Mouse (Mus musculus) spleen, postnatal 10 days (tissue): Measurements from ENCODE around the gene Mmachc.
A peak's percentile ranks its signal among the peaks of the same experiment; 100 is the strongest.
"Not testable (repeated sequence)": the region's sequence is repeated elsewhere in the genome, so short reads cannot be mapped to it uniquely, and the experiment has no call there.

ENCODE experiments used
- DNase-seq, 2 experiments: peaks; one replicate each; pipeline ENCODE4 v3.0.0; 2021 to 2022; ENCODE audit warnings: low spot score in 2 of 2

The Mmachc gene

DNA sequence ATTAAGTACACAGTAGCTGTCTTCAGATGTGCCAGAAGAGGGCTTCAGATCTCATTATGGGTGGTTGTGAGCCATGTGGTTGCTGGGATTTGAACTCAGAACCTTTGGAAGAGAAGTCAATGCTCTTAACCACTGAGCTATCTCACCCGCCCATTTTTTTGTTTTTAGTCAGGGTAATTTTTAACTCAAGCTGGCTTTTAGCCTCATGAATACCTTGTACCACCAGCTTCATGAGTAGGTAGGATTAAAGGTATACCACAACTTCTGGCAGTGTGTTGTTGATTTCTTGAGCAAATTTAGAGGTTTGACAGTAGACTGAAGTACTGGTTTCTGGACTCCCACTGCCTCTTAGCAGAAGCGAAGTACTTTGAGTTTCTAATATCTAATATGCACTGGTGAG, 16.1 kb downstream of the Mmachc start:
- DNase-seq: no peak

DNA sequence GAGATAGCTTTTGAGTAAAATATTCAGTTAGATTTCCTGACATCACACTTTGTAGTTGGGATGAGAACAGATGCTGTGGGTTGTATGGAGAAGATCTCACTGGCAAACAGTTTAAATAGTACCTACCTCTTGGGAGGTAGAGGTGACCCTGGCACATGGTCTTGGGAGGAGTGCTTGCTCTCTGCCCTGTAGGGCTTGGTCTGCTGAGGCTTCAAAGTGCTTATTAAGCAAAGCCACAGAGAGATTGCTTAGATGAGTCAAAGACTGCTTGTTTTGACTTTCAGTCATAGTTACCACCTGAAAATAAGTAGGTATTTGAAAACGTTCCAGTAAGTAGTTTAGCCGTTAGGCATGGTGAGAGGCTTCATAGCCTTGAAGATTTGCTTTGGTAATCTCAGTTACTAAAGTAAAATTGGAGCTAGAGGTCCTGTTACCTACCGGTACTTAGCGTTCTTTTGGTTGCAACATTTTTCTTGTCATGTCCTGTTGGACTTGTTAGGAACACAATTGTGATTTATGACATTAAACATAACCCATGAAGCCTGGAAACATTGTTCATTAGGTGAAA, 18.8 kb downstream of the Mmachc start:
- DNase-seq: no peak

DNA sequence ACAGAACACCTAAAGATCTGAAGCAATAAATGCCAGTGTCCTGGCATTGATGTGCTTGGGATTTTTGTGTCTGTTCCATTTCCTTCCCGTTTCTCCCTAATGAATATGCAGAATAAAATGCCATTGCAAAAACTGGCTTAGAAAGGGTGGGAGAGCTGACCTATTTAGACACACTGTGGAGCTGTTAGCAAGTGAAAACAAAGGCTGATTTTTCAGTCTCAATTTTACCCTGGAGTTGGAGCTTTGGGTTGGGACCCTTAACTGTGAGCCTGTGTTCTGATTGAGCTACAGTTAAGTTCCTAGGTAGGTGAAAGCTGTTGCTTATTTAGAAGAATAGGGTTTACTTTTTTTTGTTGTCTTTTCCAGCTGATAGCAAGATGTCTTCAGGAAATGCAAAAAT, 21.2 kb downstream of the Mmachc start:
- no peak for DNase-seq

DNA sequence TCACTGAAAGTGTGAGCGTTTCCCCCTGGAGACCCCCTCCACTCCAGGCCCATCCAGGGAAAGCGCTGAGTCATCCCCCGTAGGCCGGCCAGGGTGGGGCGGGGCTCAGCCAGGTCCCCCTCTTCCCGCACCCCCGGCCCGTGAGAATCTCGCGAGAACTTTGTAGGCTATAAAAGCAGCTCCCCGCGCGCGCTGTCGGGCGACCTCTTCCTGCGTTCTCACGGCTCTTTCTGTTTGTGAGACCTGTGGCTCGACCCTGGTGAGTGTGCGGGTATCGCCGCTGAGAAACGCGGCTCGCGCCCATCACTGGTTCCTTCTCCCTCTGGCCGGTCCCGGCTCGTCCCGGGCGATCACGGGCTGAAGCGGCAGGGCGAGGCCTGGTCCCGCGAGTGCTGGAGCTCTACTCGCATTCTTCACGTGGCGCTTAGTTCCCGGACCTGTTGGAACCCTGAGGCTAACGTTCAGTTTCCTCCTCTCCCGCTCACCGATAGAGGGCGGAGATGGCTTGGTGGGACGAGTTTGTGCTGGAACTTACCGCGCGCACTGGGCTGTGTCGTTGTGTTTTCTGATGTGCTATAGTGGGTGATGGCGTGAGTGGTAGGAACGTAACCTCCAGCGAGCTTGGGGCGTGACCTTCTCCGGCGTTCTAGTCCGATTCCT, 22.7 kb downstream of the Mmachc start, which contains the start of gene Prdx1:
TSS of gene Prdx1 (plus strand) at position 143 of the 660 bp plus-strand sequence.
- DNase-seq: peak; percentile 87 to 92

DNA sequence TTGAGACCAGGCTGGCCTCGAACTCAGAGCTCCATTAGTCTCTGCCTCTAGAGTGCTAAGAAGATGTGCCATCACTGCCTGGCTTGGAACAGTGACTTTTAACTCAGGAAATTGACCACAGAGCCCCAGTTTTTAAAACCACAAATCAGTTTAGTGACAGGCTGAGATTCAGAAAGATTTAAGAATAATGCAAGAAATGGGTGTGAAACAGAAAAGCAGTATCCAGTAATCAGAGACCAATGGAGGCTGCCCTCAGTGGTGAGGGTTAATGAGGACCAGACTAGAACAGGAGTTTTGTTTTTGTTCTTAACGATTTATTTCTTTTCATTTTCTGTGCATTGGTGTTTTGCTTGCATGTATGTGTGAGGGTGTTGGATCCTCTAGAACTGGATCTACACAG, 23.5 kb downstream of the Mmachc start:
- no peak for DNase-seq

DNA sequence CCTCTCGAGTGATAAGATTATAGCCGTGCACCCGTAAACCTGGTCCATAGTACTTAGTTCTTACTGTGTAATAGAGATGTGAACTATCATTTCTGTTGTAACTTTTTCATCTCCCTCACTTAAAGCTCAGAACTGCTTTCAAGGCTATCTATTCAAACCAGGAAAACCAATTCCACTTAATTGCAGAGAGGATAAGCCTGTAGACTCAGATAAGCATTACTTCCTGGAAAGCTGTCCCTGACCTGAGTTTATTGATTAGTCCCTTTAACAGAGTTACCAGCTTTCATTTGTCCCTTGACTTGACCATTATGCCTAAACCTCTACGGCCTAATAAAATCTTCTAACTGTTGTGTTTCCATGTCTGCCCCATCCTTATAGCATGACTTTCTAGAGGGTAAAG, 24.2 kb downstream of the Mmachc start:
- no peak for DNase-seq

DNA sequence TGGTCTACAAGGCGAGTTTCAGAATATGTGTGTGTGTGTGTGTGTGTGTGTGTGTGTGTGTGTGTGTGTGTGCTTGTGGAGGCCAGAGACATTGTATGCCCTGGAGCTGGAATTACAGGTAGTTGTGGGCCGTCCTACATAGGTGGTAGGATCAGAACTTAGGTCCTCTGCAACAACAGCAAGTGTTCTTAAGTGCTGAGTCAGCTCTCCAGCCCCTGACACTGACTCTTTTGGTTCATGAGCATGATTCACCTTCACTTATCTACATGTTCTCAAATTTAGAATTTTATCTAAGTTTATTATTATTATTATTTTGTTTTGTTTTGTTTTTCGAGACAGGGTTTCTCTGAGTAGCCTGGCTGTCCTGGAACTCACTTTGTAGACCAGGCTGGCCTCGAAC, 27.7 kb downstream of the Mmachc start:
- not testable (repeated sequence) for DNase-seq

DNA sequence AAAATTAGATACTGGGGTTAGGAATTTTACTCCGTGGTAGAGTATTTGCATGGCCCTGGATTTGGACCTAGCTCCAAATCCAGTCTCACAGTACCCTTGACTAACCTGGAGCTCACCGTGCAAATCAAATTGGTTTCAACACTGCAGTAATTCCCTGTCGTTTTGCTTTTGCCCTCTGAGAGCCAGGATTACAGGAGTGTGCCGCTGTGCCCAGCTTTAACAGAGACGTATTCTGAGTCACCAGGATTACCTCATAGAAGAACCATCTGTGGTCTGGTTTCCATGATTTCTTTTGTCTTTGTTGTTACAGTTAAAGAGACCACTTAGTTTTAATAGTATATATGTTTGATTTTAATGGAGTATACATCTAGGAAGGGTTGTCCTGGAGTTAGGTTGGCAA, 29.1 kb downstream of the Mmachc start:
- no peak for DNase-seq

DNA sequence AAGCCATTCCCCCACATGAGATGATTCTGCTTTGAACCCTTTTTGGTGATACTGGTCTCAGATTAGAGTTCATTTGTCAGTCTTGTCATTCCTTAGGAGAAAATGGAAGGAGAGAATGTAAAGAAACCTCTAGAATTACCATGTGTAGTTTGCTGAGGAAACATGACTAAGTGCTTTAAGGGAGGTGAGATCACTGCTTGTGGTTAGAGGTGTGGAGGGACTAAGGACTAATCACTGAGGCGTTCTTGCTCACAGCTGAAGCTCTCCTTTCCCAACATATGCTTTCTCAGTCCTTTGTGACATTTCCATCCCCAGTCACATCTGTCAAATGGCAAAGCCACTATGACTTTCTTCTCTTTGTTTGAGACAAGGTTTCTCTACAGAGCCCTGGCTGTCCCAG, 30.4 kb downstream of the Mmachc start:
- DNase-seq: no peak

DNA sequence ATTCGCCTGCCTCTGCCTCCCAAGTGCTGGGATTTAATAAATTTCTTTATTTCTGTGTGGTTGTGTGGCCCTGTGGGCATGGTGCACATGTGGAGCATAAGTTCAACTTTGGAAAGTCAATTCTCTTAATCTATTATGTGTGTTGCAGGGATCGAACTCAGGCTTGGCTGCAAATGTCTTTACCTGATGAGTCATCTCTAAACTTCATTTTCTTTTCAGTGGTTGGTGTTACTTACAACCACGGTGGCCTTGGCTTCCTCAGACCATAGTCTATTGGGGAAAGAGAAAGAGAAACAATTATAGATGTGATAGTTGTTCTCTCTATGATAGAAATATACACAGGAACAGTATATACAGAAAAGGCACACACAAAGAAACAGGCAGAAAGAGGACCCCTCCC, 32.2 kb downstream of the Mmachc start:
- DNase-seq: no peak

DNA sequence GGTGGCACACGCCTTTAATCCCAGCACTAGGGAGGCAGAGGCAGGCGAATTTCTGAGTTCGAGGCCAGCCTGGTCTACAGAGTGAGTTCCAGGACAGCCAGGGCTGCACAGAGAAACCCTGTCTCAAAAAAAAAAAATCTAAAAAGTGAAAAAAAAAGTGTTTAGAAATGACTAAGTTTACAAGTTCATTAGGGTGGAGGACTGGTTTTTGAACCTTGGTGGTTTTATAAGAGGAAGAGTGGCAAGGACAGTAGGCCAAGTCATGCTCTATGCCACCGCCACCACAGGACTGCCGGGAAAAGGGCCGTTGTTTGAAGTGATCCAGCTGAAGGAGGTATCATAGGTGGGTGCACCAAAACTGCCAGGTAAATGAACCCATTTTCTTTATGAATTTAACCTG, 33.4 kb downstream of the Mmachc start:
- not testable (repeated sequence) for DNase-seq

DNA sequence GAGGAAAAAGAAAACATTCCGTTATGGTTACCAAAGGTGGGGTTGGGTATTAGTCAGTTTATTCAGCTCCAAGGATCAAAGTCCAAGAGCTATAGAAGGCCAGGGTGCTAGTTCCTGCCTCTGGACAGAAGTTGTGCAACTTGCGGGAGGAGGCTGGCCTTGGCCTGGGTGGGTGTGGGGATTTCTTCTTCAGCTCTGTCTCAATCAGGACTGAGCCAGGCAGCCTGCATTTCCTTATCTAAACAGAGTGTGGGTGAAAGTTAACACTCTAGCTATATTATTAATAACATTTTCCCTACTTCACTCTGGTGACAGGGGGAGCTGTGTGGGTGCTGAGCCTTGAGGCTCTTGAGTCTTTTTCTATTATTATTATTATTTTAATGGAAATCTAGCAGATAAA, 35.4 kb downstream of the Mmachc start:
- DNase-seq: peak in 1 of 2 experiments; percentile 57

DNA sequence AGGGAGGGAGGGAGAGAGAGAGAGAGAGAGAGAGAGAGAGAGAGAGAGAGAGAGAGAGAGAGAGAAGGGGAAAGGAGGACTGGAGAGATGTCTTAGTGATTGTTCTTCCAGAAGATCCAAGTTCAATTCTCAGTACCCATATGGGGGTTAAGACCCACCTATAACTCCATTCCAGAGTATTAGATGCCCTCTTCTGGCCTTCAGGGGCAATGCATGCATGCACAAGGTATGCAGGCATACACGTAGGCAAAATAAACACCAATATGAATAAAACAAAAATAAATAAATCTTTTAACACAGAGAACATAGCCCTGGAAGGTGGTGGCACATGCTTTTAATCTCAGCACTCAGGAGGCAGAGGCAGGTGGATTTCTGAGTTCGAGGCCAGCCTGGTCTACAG, 38.9 kb downstream of the Mmachc start:
- peak in 1 of 2 experiments; percentile 36 for DNase-seq

DNA sequence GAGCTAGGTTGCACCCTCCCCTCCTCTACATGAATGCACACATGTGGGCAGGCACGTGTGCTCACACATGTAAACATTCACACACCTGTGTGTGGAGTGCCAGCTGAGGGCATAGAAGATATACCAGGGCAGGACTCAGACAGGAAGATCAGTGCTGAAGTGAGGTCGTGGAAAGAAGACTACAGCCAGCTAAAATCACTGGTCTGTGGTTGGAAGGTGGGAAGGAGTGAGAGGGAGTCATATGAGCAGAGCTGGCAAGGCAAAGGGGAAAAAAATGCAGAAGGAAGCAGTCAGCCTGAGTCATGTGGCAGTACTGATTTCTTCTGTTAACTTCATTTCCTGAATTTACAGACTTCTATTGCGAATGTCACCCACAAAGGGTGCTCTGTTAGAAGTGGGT, 40.1 kb downstream of the Mmachc start:
- no peak for DNase-seq

DNA sequence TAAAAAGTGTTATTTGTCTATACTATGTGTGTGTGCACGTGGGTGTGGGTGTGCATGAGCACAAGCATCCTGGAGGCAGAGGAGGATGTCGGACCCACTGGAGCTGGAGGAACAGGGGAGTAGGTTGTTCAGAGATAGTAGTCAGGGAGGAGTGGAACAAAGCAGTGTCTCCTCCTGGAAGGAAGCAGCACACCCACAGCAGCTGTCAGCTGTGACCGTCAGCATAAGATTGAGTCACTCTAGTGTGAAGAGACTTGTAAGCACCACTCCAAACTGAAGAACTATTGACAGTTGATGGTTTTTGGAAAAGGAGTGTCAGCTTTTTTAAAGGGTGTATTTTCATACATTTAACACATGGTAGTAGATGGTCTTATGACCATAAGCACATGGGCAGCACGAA, 41.6 kb downstream of the Mmachc start:
- DNase-seq: no peak

DNA sequence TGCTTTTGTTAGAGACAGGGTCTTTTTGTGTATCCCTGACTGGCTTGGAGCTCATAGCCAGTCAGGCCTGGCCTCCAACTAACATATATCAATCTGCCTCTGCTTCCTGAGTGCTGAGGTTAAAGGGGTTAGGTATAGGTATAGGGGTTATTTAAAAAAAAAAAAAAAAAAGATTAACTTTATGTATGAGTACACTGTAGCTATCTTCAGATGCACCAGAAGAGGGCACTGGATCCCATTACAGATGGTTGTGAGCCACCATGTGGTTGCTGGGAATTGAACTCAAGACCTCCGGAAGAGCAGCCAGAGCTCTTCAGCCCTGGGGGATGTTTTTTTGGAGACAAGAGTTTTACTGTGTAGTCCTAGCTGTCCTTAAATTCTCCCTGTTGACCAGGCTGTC, 46.2 kb downstream of the Mmachc start:
- DNase-seq: no peak

DNA sequence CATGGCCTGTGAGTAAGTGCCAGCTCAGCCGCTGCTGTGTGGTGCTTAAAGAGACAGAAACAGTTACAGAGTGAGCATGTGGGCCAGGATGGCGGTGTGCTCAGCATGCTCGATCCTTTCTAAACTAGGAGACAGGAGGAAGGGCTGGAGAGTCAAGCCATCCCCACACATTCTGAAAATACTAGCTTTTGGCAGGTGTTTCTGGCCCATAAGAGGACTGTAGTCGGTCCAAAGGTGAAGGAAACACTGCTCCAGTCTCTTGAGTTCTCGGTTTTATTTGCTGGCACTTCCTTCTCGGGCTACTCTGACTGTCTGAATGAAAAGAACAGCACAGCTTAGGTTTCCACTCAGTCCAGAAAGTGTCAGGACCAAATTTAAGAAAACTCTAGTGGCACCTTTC, 47.4 kb downstream of the Mmachc start:
- DNase-seq: no peak

DNA sequence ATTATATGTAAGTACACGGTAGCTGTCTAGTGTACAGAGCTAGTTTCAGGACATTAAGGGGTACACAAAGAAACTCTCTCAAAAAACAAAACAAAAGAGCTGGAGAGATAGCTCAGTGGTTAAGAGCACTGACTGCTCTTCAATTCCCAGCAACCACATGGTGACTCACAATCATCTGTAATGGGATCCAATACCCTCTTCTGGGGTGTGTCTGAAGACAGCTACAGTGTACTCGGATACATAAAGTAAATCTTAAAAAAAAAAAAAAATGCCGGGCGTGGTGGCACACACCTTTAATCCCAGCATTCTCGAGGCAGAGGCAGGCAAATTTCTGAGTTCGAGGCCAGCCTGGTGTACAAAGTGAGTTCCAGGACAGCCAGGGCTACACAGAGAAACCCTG, 48.3 kb downstream of the Mmachc start:
- not testable (repeated sequence) for DNase-seq

DNA sequence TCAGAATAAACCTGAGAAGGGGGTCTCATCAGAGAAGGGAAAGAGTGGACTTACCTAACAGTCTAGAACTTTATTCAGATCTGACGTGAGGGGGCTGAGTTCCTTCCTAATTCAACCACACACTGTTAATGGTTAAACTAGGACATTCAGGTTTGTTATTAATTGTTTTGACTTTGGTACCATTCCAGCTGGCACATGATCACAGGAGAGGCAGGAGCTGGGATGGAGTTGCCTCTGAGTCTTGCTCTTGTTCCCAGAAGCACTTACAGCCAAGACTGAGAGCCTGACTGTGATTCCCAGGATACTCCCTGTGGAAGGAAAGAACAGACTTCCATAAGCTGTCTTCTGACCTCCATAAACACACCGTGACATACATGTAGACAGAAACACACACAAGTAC, 48.7 kb downstream of the Mmachc start:
- DNase-seq: no peak

DNA sequence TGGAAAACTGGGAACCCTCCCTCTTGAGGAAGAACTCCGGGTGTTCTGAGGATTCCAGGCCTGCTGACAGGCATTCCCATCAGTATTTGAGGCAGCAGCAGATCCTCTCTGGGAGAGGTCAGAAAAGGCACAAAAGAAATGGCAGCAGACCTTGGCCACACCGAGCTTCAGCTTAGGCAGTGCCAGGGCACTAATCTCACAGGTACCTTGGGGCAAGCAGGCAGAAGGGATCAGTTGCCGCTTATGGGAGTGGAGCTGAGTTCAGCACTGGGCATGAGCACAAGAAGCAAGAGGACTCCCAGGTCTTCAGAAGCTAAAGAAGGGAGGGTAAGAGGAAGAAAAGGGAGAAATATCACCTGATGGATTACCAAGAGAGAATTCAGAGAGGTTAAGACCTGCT, 50.2 kb downstream of the Mmachc start:
- DNase-seq: no peak

DNA sequence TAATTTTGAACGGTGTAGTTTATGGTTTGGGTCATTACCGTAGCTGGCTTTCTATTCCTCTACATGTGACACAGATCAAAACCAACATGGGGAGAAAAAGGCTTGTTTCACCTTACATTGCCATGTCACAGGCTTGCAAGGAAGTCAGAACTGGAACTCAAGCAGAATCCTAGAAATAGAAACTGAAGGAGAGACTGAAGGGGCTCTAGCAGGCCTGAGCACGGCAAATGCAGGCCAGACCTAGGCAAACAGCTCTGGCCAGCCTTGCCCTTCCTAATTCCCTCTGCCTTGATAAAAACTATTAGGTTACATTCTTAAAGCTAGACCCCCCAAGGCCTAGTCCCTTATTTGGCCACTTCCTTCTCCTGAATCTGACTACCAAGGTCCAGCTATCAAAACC, 52.5 kb downstream of the Mmachc start:
- no peak for DNase-seq

DNA sequence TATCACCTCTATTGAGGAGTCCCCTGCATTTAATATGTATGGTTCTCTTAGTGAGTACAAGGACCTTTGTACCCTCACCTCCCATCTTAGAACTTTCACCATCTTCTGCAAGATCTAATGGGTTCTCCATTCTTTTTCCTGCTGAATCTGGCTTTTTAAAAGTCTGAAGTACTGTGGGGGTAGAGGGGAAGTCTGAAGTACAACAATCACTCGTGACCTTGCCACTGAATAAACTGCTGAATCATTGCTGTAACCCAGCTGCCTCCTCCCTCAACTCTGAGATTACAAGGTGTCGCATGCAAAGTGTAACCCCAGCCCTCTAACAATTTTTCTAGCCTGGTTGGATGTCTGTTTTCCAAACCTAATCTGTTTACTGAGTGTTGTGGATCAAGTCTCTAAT, 53.1 kb downstream of the Mmachc start:
- no peak for DNase-seq

DNA sequence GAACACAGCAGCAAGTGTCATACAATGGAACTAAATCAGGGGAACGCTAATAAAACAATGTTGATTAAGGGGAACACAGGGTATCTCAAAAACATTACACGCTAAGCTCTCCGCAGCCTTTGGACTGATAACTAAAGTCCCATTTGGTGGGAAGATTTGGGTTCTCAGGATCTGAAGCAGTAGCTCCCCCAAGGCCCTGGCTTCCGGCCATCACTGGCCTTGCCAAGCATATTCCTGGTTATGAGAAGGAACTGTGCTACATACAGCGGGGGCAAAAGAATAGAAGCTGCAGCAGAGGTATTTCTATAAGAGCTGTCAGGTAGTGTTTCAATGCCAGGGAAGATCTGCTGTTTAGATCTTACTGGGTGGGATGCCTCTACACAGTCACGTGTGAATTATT, 55.0 kb downstream of the Mmachc start:
- DNase-seq: no peak
